Mouse (Mus musculus): Measurements from ENCODE around the gene Usp43.

DNA sequence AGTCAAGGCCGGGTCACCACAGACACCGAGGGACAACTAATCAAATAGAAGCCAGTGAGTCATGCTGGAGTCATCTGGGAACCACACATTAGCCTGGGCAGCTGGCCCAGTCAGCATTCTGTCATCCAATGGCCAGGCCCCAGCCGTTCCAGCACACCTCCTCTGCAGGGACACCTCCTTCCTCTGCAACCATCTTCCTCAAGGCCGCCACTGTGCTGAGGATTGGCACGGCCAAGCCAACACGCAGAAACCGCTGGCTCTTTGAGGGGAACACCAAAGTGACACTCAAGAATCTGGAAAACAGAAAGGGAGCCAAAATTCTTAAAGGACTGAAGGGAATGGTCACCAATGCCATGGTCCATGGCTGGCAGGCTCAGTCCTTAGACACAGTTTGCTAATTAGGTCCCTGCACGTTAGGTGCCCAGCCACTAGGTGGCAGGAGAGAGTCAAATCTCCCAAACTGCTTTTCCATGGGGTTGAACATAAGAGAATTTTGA, 24.8 kb downstream of the Usp43 start:
- TF ChIP-seq CTCF (IDR thresholded peaks at IDR 0.05; ENCODE audit: low read depth): peak; percentile 87
- no peak for TF ChIP-seq EP300 (IDR thresholded peaks at IDR 0.05; ENCODE audit: low read depth)

Data from heart, postnatal 0 days (tissue).